Mouse (Mus musculus): ENCODE data around the gene Ugt1a1. TPM values are rescaled to one million over a fixed set of nuclear protein-coding genes. Genes with fewer than 3 reads are reported as not detected.
A peak's percentile ranks its signal among the peaks of the same experiment; 100 is the strongest.

The Ugt1a1 gene
- polyA plus RNA-seq, 1 experiment = not detected

DNA sequence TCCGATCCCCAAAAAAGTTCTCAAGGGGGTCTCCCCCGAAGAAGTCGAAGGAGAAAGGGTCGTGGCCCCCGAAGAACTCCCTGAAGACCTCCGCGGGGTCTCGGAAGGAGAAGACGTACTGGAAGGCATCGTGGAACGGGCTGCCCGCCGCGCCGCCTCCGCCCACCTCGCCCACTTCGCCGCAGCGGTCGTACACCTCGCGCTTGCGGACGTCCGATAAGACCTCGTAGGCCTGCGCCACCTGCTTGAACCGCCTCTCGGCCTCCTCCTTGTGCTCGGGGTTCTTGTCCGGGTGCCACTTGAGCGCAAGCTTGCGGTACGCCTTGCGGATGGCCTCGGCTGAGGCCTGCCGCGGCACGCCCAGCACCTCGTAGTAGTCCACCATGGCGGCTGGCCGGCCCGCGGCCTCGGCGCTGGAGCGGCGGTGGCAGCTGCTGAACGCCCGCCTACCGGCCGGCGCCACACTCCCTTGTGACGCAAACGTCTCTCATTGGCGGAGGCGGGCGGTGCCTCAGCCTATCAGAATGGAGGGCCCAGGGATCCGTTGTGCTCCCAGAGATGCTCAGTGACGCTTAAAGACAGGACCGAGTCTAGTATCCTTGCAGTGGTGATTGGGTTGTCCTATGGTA is 6.4 kb upstream of the Ugt1a1 start, which contains the start of gene Dnajb3:
TSS of gene Dnajb3 (minus strand) at position 489 of the 629 bp plus-strand sequence.
- Histone ChIP-seq H3K36me3 (ENCODE audit: control insufficient read depth) (peaks cover 41% of the 10 kb centered on the region), H3K4me1 (ENCODE audit: control insufficient read depth) (peaks cover 65% of the 10 kb centered on the region), H3K27me3 (ENCODE audit: control insufficient read depth) (peaks cover 2% of the 10 kb centered on the region), H3K4me3 (replicated peaks) (peak within 1 kb of the TSS; percentile 81), H3K9me3 (ENCODE audit: control insufficient read depth, low read length) (peaks cover 16% of the 10 kb centered on the region)
- TF ChIP-seq TAL1 (IDR thresholded peaks at IDR 0.05; ENCODE audit: low read length) (no peak), GATA1 (IDR thresholded peaks at IDR 0.05; ENCODE audit: low read length) (peak; percentile 27; the same call in 1 of the 2 replicates)

DNA sequence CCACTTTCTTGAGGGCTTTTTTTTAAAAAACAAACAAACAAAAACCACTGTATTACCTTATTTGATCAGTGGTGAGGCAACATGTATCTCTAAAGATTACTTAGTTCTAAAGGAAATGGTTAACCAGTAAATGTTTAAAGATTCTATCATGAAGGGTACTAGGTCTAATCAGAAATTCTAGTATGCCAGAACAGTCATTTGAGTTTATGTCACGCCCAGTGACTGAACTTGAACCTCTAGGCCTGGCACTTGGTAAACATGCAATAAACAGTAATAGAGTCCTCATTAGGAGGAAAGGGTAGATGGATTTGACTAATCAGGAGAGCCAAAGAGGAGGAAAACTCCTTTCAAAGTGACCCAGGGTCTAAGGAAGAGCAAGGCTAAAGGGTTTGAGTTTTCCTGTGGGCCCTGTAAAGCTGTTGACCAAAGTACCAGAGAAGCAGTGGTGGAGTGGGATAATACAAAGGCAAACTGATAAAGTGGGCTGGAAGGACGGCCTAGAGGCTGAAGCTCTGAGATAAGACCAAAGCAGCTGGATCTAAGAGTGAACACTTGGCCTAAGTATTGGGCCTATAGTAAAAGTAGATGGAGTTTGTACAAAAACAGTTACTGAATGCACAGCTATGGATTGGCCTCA is 4.8 kb upstream of the Ugt1a1 start:
- Histone ChIP-seq H3K4me3 (replicated peaks) (peak overlapping the region; percentile 25), H3K36me3 (ENCODE audit: control insufficient read depth) (peaks cover 41% of the 10 kb centered on the region), H3K9me3 (ENCODE audit: control insufficient read depth, low read length) (peaks cover 21% of the 10 kb centered on the region), H3K27me3 (ENCODE audit: control insufficient read depth) (no peaks in the 10 kb centered on the region), H3K4me1 (ENCODE audit: control insufficient read depth) (peaks cover 65% of the 10 kb centered on the region)
- TF ChIP-seq GATA1 (IDR thresholded peaks at IDR 0.05; ENCODE audit: low read length) (peak; percentile 97), TAL1 (IDR thresholded peaks at IDR 0.05; ENCODE audit: low read length) (peak; percentile 88)

DNA sequence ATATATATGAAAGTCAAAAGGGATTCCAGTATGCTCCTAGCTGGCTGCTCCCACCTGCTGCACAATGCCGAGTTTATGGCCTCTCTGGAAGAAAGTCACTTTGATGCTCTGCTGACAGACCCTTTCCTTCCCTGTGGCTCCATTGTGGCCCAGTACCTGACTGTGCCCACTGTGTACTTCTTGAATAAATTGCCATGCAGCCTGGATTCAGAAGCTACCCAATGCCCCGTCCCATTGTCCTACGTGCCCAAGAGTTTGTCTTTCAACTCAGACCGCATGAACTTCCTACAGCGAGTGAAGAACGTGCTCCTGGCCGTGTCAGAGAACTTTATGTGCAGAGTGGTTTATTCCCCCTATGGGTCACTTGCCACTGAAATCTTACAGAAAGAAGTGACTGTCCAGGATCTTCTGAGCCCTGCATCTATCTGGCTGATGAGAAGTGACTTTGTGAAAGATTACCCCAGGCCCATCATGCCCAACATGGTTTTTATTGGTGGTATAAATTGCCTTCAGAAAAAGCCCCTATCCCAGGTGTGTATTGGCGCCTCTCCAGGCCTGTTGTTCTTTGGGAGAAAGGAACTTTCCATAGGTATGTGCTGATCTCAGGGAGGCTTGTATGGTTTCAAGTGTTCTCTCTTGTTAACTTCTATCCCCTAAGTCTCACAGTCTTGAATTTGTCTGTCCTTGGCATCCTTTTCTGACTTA is 734 bp downstream of the Ugt1a1 start:
- no peaks in the 10 kb centered on the region for H3K27me3 ChIP-seq (ENCODE audit: control insufficient read depth)
- TF ChIP-seq GATA1 (IDR thresholded peaks at IDR 0.05; ENCODE audit: low read length) = no peak
- TF ChIP-seq TAL1 (IDR thresholded peaks at IDR 0.05; ENCODE audit: low read length) = no peak

DNA sequence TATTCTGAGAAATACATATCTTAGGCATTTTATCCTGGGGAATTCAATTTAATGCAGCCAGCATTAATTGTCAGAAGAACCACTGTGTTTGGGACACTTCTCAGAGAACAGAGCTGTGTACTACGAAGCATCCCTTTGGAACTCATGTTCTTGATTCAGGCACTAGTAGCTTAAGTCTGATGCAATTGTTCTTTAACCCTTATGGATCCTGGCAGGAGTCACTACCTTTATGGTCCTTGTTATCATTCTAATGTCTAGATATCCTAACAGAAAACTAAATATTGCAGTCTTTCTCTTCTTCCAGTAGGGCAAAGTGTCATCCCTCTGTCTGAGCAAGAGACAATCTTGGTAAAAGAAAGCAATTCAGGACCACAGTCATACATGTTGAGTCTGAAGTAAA is 1.3 kb downstream of the Ugt1a1 start:
- Histone ChIP-seq H3K36me3 (ENCODE audit: control insufficient read depth) (0 out of 2 replicates have a peak, but pooled peaks cover 5% of the 10 kb centered on the region), H3K4me1 (ENCODE audit: control insufficient read depth) (peaks cover 21% of the 10 kb centered on the region), H3K9me3 (ENCODE audit: control insufficient read depth, low read length) (peaks cover 21% of the 10 kb centered on the region), H3K27me3 (ENCODE audit: control insufficient read depth) (no peaks in the 10 kb centered on the region), H3K4me3 (replicated peaks) (no peak overlapping the region)
- no peak for TF ChIP-seq GATA1 (IDR thresholded peaks at IDR 0.05; ENCODE audit: low read length)
- TF ChIP-seq TAL1 (IDR thresholded peaks at IDR 0.05; ENCODE audit: low read length) = no peak

More for the DNA sequence above, 734 bp downstream of the Ugt1a1 start:
- H3K4me3 ChIP-seq (replicated peaks) = no peak overlapping the region
- peaks cover 7% of the 10 kb centered on the region for H3K36me3 ChIP-seq (ENCODE audit: control insufficient read depth)
- H3K4me1 ChIP-seq (ENCODE audit: control insufficient read depth) = peaks cover 27% of the 10 kb centered on the region
- peaks cover 19% of the 10 kb centered on the region for H3K9me3 ChIP-seq (ENCODE audit: control insufficient read depth, low read length)

DNA sequence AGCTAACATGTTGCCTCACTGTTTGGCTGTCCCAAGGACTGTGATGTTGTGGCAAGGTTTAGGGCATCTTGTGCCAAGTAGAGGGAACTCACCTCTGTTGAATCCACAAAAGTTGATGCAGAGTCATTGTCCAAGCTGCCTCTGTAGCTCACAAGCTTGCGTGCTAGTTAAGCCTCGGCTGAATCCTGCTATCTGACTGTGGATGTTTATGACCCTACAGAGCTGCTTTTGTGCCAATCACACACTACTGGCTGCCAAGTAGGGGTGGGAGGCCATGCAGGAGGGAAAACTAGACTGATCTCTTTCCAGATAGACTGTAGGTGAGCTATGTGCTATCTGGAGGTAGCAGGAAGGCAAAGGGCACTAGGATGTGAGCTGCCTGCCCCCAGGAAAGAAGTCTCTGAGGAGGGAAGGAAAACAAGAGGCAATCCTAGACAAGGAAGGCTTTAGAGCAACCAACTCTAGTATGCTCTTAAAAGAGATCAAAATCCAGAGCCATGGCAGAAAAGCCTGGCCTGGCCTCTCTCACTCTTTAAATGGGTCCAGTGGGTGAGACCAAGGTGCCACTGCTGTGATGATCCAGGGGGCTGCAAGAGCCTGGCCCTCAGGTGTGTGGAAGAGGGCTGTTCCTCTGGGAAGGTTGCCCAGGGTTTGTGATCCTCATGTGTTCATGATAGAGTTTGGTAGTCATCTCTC is 2.2 kb downstream of the Ugt1a1 start:
- Histone ChIP-seq H3K36me3 (ENCODE audit: control insufficient read depth) (0 out of 2 replicates have a peak, but pooled peaks cover 2% of the 10 kb centered on the region), H3K9me3 (ENCODE audit: control insufficient read depth, low read length) (peaks cover 21% of the 10 kb centered on the region), H3K27me3 (ENCODE audit: control insufficient read depth) (no peaks in the 10 kb centered on the region)

DNA sequence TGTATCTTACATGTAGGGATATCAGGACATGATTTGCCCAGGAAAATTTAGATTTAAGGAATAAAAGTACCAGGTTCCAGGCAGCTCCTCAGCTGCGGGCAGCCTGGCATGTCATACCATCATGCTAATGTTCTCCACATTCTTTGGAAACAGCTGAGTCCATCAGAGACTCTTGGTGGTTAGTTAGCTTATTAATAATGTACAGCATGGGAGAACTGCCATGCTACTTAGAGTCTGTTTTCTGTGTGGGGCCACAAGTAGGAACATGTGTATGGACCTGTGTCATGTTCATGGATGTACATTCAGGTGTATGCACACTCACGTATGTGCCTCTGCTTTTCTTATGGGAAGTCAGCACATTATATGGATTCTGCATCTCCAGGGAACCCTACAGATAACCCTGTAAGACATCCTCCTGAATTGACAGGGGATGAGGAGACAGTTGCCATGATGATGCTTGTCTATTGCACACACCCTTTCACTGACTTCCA is 2.7 kb downstream of the Ugt1a1 start:
- H3K9me3 ChIP-seq (ENCODE audit: control insufficient read depth, low read length) = peaks cover 21% of the 10 kb centered on the region
- H3K36me3 ChIP-seq (ENCODE audit: control insufficient read depth) = no peaks in the 10 kb centered on the region
- peaks cover 8% of the 10 kb centered on the region for H3K4me1 ChIP-seq (ENCODE audit: control insufficient read depth)
- H3K4me3 ChIP-seq (replicated peaks) = no peak overlapping the region
- no peak for TF ChIP-seq TAL1 (IDR thresholded peaks at IDR 0.05; ENCODE audit: low read length)
- no peak for TF ChIP-seq GATA1 (IDR thresholded peaks at IDR 0.05; ENCODE audit: low read length)
- no peaks in the 10 kb centered on the region for H3K27me3 ChIP-seq (ENCODE audit: control insufficient read depth)

More for the DNA sequence above, 2.2 kb downstream of the Ugt1a1 start:
- H3K4me3 ChIP-seq (replicated peaks) = no peak overlapping the region
- peaks cover 13% of the 10 kb centered on the region for H3K4me1 ChIP-seq (ENCODE audit: control insufficient read depth)
- TF ChIP-seq TAL1 (IDR thresholded peaks at IDR 0.05; ENCODE audit: low read length) (no peak), GATA1 (IDR thresholded peaks at IDR 0.05; ENCODE audit: low read length) (no peak)

DNA sequence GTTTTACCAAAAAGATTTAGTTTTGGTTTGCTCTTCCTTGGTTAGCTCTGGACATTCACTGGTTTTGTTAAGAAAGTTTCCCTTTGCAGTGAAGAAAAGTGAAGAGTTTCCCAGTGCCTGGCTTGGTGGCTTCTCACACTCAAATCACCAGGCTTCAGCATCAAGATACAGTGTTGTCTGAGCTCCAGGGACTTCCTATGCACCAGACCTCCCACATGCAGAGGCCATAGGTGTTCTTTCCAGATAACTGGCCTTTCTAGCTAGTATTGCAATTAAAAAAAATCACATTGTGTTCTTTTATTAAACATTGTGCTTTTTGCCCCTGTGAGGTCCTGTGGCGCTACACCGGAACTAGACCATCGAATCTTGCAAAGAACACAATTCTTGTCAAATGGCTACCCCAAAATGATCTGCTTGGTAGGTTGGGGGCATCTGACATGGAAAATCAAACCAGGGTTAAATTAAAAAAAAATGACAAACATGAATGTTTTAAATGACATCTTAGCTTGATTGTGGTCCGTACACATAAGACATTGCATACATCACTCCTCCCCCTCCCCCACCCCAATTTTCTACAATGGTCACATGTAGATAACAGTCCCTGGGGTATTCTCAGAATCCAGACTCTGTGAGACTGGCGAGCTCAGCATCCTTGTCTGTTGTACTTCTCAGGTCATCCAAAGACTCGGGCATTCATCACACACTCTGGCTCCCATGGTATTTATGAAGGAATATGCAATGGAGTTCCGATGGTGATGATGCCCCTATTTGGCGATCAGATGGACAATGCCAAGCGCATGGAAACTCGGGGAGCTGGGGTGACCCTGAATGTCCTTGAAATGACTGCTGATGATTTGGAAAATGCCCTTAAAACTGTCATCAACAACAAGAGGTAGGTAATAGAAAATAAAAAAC is 4.0 kb downstream of the Ugt1a1 start:
- Histone ChIP-seq H3K36me3 (ENCODE audit: control insufficient read depth) (no peaks in the 10 kb centered on the region), H3K27me3 (ENCODE audit: control insufficient read depth) (no peaks in the 10 kb centered on the region), H3K9me3 (ENCODE audit: control insufficient read depth, low read length) (peaks cover 21% of the 10 kb centered on the region), H3K4me3 (replicated peaks) (no peak overlapping the region), H3K4me1 (ENCODE audit: control insufficient read depth) (peaks cover 3% of the 10 kb centered on the region; the same call in 1 of the 2 replicates)
- TF ChIP-seq GATA1 (IDR thresholded peaks at IDR 0.05; ENCODE audit: low read length) = no peak
- no peak for TF ChIP-seq TAL1 (IDR thresholded peaks at IDR 0.05; ENCODE audit: low read length)

DNA sequence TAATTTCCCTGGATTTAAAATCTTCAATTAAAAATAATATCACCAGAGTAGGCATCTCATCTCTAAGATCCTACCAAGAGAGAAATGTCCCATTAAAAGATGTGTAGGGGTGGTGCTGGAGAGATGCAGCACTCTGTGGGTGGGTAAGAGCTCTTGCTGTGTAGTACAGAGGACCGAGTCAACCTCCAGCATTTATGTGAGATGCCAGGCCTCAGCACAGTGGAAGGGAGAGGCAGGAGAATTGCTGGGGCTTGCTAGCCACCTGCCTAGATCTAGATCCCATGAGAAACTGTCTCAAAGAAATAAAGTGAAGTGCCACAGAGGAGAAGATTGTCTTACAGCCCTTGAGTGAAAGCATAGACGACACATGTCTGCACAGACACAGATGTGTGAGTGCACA is 4.8 kb downstream of the Ugt1a1 start:
- Histone ChIP-seq H3K27me3 (ENCODE audit: control insufficient read depth) (no peaks in the 10 kb centered on the region), H3K36me3 (ENCODE audit: control insufficient read depth) (no peaks in the 10 kb centered on the region), H3K4me3 (replicated peaks) (no peak overlapping the region), H3K9me3 (ENCODE audit: control insufficient read depth, low read length) (peaks cover 21% of the 10 kb centered on the region), H3K4me1 (ENCODE audit: control insufficient read depth) (peaks cover 3% of the 10 kb centered on the region; the same call in 1 of the 2 replicates)
- TF ChIP-seq GATA1 (IDR thresholded peaks at IDR 0.05; ENCODE audit: low read length) (no peak), TAL1 (IDR thresholded peaks at IDR 0.05; ENCODE audit: low read length) (no peak)

All from erythroblast, embryonic 14.5 days (primary cell).